Mouse (Mus musculus): Measurements from ENCODE around the gene Sult2a6. TPM values are rescaled to one million over a fixed set of nuclear protein-coding genes. Genes with fewer than 3 reads are reported as not detected.

The Sult2a6 gene
- total RNA-seq (2021) = not detected
- long read RNA-seq, experiment 1 = 0 reads
- long read RNA-seq, experiment 2 = 0 reads

DNA sequence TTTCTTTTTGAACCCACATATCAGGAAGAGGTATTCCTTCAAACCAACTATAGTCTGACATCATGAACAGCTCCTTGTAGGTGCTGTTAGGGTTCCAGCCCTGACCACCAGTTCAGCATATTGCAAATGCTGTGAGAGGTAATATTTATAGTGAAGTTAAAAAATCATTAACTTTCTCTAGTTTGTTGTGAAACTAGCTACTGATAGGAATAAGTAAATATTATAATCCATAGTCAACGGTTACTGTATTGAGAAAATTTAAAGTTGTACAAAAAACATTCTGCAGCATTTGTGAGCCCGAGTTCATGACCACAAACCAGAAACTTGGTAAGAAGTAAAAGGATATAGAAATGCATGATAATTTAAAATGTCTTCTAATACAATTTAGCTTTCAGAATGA, at the start of gene Sult2a6:
Sult2a6 (minus strand) TSS at position 101 of the 400 bp plus-strand sequence.
- no peak for DNase-seq (ENCODE audit: low spot score in 2 of 2)

DNA sequence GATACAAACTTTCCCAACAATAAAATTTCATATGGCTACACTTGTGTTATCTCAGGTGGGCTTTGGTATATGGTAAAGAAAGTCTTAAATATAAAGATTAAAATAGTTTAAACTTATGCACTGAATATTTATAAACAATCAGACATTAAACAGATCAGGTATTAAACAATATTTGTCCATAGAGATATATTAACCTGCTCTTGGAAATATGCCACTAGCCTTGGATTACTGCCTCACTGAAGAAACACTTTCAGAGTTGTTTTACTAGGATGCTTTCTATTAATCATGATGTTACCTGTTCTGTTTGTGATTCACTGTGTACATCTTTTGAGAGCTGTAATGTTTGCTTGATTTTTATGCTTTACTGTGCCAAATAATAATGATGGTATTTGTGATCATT, 39.4 kb downstream of the Sult2a6 start:
- no peak for DNase-seq (ENCODE audit: low spot score in 2 of 2)

DNA sequence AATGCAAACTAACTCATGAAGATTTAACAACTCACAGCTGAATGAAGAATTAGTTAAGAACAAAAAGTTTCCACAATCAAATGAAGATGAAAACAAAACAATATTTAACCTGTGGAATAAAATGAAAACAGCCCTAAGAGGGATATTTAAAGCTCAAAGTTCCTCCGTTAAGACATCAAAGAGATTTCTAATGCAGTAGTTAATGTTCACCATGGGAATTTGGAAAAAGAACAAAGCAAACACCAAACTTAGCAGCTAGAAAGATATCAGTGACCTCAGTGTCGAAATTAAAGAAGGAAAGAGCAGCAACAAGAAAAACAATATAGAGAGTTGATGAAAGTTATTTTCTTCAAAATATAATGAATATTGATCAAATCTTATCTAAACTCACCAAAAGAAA, 51.3 kb downstream of the Sult2a6 start:
- DNase-seq (ENCODE audit: low spot score in 2 of 2) = no peak

DNA sequence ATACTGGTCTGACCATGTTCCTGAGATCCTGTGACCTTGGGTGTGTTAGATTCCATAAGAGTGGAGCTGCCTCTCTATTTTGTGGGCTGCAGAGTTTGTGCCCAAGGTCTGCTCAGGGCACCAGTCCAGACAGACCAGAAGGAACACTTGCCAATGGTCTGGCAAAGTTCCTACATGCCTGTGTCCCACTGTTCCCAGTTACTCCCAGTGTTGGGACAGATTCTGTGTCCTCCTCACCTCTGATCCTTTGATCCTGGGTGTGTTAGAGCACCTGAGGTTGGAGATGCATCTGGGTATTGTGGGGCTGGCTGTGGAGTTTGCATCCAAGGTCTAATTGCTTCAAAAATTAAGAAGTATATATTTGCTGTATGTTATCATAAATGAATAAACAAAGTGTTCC, 52.2 kb downstream of the Sult2a6 start:
- no peak for DNase-seq (ENCODE audit: low spot score in 2 of 2)

Other genes starting within 250 kb of the Sult2a6 start
- not detected for gene Sult2a3, start 131.8 kb downstream of the Sult2a6 start, total RNA-seq (2021)
- not detected for gene Obox8, start 78.7 kb upstream of the Sult2a6 start, total RNA-seq (2021)
- not detected for gene Sult2a8, start 191.9 kb upstream of the Sult2a6 start, total RNA-seq (2021)
- not detected for gene Sult2a7, start 239.4 kb upstream of the Sult2a6 start, total RNA-seq (2021)

Data from adrenal gland, adult 18-20 months (tissue).